Mouse (Mus musculus) brain, adult 10 weeks (tissue): ENCODE measurements around the gene Fam135a. TPM values are rescaled to one million over a fixed set of nuclear protein-coding genes. Genes with fewer than 3 reads are reported as not detected.

ENCODE experiments used
- polyA plus RNA-seq: library from polyadenylated mRNA; stranded (reverse); fragments of 350-450 nt; fragmentation: Illumina TruSeq; extraction: RNeasy Lipid Tissue Mini Kit (QIAGEN cat#74804); gene quantifications from one replicate; pipeline ENCODE4 v1.2.3, GENCODE M21; 2015; ENCODE audit warnings: low read depth, low replicate concordance

The Fam135a gene
- 23.2 TPM for polyA plus RNA-seq

DNA sequence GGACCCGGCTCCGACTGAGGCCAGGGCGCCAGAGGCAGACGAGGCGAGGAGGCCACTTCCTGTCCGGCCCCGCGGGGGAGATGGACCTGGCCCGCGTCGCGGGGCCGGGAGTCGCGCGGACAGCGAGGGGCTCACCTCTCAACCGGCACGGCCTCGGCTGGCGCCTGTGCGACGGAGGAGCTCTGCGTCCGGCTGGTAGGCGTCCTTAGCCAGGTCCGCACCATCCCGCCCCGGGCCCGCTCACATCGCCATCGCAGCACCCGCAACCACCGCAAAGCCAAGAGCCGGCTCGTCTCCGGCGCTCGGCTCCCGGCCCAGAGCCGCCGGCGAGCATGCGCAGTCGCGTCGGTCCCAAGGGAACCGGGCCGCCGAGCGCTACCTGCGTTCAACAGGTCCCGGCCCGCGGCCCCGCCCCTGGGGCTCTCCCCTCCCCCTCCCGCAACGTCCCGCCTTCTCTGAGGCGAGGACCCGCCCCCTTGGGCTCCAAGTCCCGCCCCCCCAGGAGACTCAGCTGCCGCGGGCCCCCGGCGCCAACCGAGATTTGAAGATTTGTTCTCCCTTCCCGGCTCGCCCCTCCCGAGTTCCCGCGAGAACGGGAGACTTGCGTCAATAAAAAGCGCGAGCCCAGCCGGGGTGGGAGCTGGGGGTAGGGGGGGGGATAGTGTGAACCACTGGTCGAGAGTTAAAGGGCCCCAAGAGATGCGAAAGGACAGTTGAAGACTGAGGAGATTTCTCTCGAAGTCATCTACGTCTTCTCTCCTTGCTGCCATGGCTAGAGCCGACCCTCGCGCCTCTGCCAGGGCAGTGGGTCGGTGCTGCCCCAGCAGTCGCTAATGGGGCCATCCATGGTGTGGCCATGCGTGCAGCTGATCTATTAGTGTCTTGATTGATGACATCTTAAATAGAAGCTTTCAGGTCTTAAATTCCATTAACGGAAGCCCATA is at the start of gene Fam135a:
Gene Fam135a (minus strand): TSS at position 416 of the 944 bp plus-strand sequence.

DNA sequence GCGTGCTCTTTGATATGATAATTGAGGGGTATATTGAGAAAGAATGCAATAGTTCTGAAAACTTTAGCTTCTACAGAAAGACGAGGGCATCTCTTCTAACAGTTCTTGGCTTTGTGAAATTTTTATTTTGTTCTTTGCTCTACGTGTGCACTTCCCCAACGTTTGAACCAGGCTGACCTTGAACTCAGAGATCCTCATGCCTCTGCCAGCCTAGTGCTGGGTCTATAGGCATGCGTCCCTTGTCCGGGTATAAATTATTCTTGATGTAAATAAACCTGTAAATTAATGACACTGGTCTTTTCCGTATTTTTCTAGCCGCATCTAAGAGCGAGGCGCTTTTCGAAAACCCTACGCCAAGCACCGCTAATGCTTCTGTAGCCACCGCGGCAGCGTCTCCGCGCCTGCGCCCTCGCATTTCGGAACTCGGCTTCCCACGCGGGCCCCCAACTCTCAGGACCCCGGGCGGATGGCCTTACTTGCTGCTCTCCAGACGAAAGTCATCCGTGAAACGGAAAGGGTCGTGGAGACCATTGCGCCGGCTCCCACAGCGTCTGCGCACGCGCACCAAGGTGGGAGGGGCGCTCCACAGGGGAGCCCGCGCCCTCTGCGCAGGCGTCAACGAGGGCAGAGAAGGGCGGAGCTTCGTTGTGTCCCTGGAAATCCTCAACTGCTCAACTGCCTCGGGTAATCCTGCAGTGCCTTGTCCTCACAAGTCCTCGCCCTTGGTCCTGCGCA is 94.9 kb downstream of the Fam135a start, which contains the start of gene Sdhaf4:
Gene Sdhaf4 (minus strand): TSS at position 587 of the 735 bp plus-strand sequence.

Other genes starting within 250 kb of the Fam135a start
- 119 TPM for gene Smap1, start 178.0 kb downstream of the Fam135a start, polyA plus RNA-seq
- 69.9 TPM for gene Sdhaf4, start 94.7 kb downstream of the Fam135a start, polyA plus RNA-seq
- gene Col9a1, start 77.3 kb upstream of the Fam135a start, polyA plus RNA-seq, result 0.61 TPM